Mouse (Mus musculus): ENCODE data around the gene Hoxa13. TPM values are rescaled to one million over a fixed set of nuclear protein-coding genes. Genes with fewer than 3 reads are reported as not detected.

The Hoxa13 gene
- polyA plus RNA-seq, 1 experiment from 2014 or later, result not detected

DNA sequence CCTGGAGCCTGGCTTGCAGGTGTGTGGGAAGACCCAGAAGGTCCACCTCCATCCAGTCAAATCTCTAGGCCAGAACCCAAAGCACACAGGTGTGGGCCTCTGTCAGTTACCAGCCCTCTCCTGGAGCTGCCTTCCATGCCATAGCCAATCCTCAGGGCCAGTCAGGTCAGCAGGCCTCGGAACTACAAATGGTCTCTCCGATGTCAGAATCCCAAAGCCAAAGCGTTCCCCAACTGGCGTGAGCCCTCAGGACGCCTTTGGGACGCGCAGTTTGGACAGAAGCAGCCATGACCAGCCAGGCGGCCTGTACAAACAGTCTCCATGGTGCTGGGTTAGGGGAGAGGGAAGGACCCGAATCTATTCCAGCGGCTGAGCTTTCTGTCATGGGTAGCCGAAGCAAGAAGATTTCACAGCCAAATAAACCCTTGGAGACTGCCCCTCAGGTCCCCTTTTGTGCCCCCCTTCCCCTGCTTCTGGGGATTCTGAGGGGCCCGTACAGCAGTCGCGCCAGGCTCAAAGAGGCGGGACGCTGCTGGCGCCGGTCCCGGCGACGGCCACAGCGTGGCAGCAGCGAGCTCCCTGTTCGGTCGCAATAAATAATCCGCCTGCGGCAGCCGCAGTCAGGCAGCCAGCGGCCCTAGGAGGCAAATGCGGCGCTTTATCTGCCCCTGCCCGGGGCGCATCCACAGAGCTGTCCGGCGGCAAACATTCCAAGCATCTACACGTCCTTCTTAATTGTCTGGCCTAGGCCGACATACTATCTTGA is 49.3 kb downstream of the Hoxa13 start:
- no peaks in the 10 kb centered on the region for H3K9me3 ChIP-seq (replicated peaks; ENCODE audit: low read length)
- DNase-seq (ENCODE audit: low spot score) (peak; percentile 92), ATAC-seq (replicated peaks; ENCODE audit: low FRiP score, low read depth) (peak; percentile 15; the same call in 1 of the 2 replicates)
- WGBS, result under 1% methylated on average over 37 of the region's 37 CpGs
- peak overlapping the region; percentile 78 for H3K4me3 ChIP-seq (replicated peaks; ENCODE audit: low read depth, low read length)
- peak; percentile 82 for TF ChIP-seq CTCF (IDR thresholded peaks at IDR 0.05; ENCODE audit: low read depth)
- H3K4me2 ChIP-seq (ENCODE audit: low read length), result peak overlapping the region; percentile 89
- no peaks in the 10 kb centered on the region for H3K36me3 ChIP-seq (ENCODE audit: insufficient read depth, low read length)
- H3K27ac ChIP-seq, result peak overlapping the region; percentile 99
- H3K9ac ChIP-seq (ENCODE audit: low read depth, low read length), result peak overlapping the region; percentile 90
- peaks cover 55% of the 10 kb centered on the region for H3K4me1 ChIP-seq (replicated peaks; ENCODE audit: insufficient read depth, low read length)
- no peaks in the 10 kb centered on the region for H3K27me3 ChIP-seq (ENCODE audit: insufficient read depth, low read length)

DNA sequence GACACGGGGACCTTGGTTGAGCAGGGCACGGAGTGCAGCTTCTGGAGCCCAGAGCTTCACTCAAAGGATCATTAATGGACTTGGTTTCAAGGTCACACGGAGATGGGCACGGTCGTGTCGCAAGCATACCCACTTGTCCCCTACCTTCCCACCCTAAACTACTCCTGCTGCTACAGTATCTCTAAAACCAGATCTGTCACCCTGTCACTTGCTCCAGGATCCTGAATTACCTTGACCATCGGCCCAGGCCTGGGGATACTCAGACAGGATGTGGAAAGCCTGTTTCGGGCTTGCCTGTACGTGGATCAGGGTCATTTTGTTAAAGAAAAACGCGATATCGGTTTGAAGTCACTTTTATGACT is 51.0 kb downstream of the Hoxa13 start:
- Histone ChIP-seq H3K4me2 (ENCODE audit: low read length) (peak overlapping the region; percentile 89), H3K27me3 (ENCODE audit: insufficient read depth, low read length) (no peaks in the 10 kb centered on the region), H3K36me3 (ENCODE audit: insufficient read depth, low read length) (0 out of 2 replicates have a peak, but pooled peaks cover 4% of the 10 kb centered on the region), H3K27ac (peak overlapping the region; percentile 85), H3K9ac (ENCODE audit: low read depth, low read length) (peak overlapping the region; percentile 64), H3K4me3 (replicated peaks; ENCODE audit: low read depth, low read length) (peak overlapping the region; percentile 78), H3K9me3 (replicated peaks; ENCODE audit: low read length) (no peaks in the 10 kb centered on the region), H3K4me1 (replicated peaks; ENCODE audit: insufficient read depth, low read length) (peaks cover 47% of the 10 kb centered on the region)
- no peak for DNase-seq (ENCODE audit: low spot score)
- 7% methylated on average over 12 of the region's 12 CpGs for WGBS
- ATAC-seq (replicated peaks; ENCODE audit: low FRiP score, low read depth), result no peak
- TF ChIP-seq CTCF (IDR thresholded peaks at IDR 0.05; ENCODE audit: low read depth), result no peak

DNA sequence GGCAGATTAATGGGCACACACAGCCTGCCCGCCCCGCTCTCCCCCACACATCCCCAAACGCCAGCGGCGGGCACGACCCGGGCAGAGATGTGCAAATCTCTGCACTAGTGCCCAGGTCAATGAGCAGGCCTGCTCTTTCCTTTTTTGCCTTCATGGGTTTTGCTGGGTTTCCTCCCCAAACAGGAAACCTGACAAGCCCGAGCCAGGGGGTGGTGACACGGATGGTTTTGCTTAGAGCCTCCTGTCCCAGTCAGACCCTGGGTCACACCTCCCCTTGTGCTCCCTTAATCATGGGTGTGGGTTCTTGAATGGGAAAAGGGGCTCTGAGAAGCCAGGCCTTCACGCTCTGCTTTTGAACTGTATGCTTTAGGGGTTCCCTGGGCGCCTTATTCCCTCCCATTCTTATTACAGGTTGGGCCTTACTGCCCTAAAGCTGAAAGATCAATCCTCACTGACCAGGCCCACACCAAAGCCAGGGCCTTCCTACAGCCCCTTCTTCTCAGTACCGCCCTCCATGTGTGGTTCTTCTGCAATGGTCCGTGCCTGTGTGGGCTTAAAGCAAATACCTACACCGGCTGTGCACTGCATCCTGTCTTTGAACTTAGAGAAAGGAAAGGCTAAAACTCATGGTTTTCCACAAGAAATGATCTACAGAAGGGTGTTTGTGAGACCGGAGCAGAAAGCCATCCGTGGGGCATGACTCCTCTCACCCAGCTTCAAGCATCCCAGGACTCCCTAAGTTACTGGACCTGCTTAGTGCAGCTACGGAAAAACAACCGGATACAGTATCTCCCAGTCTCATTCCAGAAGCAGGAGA is 51.6 kb downstream of the Hoxa13 start:
- peak overlapping the region; percentile 85 for H3K27ac ChIP-seq
- H3K9me3 ChIP-seq (replicated peaks; ENCODE audit: low read length), result no peaks in the 10 kb centered on the region
- peak; percentile 64 for DNase-seq (ENCODE audit: low spot score)
- no peaks in the 10 kb centered on the region for H3K27me3 ChIP-seq (ENCODE audit: insufficient read depth, low read length)
- WGBS, result 5% methylated on average over 17 of the region's 18 CpGs
- 0 out of 2 replicates have a peak, but pooled peaks cover 4% of the 10 kb centered on the region for H3K36me3 ChIP-seq (ENCODE audit: insufficient read depth, low read length)
- H3K4me2 ChIP-seq (ENCODE audit: low read length), result peak overlapping the region; percentile 89
- H3K4me3 ChIP-seq (replicated peaks; ENCODE audit: low read depth, low read length), result peak overlapping the region; percentile 78
- peak overlapping the region; percentile 64 for H3K9ac ChIP-seq (ENCODE audit: low read depth, low read length)
- no peak for ATAC-seq (replicated peaks; ENCODE audit: low FRiP score, low read depth)
- H3K4me1 ChIP-seq (replicated peaks; ENCODE audit: insufficient read depth, low read length), result peaks cover 42% of the 10 kb centered on the region
- no peak for TF ChIP-seq CTCF (IDR thresholded peaks at IDR 0.05; ENCODE audit: low read depth)

DNA sequence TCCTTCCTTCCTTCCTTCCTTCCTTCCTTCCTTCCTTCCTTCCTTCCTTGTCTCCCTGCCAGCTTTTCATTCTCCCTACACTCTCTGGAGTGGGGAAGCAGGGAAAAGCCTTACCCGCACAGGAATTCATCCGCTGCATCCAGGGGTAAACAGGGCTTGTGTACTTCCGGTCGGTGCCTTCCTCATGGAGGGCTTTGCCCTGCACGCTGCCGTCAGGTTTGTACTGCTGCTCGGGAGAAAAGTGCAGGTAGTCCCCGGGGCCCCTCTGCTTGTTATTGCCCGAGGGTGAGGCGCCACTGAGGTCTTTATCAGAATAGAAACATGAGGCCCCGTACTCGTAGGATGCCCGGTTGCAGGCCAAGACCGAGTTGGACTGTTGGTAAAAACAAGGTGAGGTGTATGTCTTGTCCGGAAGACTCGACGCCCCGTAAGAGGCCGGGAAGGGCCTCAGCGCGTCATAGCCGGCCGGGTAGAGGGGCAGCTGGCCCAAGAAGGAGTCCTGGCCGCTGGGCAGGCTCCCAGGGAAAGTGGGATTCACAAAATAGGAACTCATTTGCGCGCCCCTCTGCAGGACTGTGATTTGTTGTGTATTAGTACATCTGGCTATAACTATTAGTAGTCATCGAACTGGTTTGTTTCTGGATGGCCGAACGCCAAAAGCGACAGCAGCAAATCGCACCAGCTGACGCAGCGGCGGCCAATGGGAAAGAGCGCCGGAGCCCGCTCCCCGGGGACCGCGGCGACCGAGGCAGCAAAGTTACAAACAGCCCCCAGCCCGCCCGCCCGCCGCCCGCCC is 52.4 kb downstream of the Hoxa13 start, which contains the start of gene Hoxa6:
Gene Hoxa6 (minus strand): TSS at position 651 of the 796 bp plus-strand sequence.
- no peak for ATAC-seq (replicated peaks; ENCODE audit: low FRiP score, low read depth)
- peak within 1 kb of the TSS; percentile 64 for H3K9ac ChIP-seq (ENCODE audit: low read depth, low read length)
- peak within 1 kb of the TSS; percentile 89 for H3K4me2 ChIP-seq (ENCODE audit: low read length)
- no peaks in the 10 kb centered on the region for H3K9me3 ChIP-seq (replicated peaks; ENCODE audit: low read length)
- H3K27ac ChIP-seq, result peak within 1 kb of the TSS; percentile 85
- H3K27me3 ChIP-seq (ENCODE audit: insufficient read depth, low read length), result no peaks in the 10 kb centered on the region
- H3K36me3 ChIP-seq (ENCODE audit: insufficient read depth, low read length), result 0 out of 2 replicates have a peak, but pooled peaks cover 7% of the 10 kb centered on the region
- 2% methylated on average over 47 of the region's 47 CpGs for WGBS
- peaks cover 42% of the 10 kb centered on the region for H3K4me1 ChIP-seq (replicated peaks; ENCODE audit: insufficient read depth, low read length)
- peak within 1 kb of the TSS; percentile 78 for H3K4me3 ChIP-seq (replicated peaks; ENCODE audit: low read depth, low read length)
- DNase-seq (ENCODE audit: low spot score), result peak; percentile 79
- no peak for TF ChIP-seq CTCF (IDR thresholded peaks at IDR 0.05; ENCODE audit: low read depth)

MicroRNA genes within 50 kb of the gene (microRNA counts, 519-probe panel; counts per million panel counts)
- microRNA mmu-miR-196b, result 7,102 counts per million, percentile 95 among the panel's probes with 10 or more counts

Small RNAs within 50 kb of the gene (microRNA-seq; reads per million reads assigned to microRNA genes)
- gene Mir196b, result 27,168 reads per million, percentile 97 among the genes with 10 or more reads in this experiment

Other genes starting within 250 kb of the Hoxa13 start
- gene Skap2, start 248.3 kb downstream of the Hoxa13 start, polyA plus RNA-seq (2015; fragmentation: Nextera tagmentation; extraction: Ambion mirVana), result 35.6 and 37.0 TPM in 2 replicates
- 0.33 and 0.64 TPM in 2 replicates for gene Hoxa1, start 102.6 kb downstream of the Hoxa13 start, polyA plus RNA-seq (2015; fragmentation: Nextera tagmentation; extraction: Ambion mirVana)
- 2.3 and 2.4 TPM in 2 replicates for gene Hoxa2, start 96.0 kb downstream of the Hoxa13 start, polyA plus RNA-seq (2015; fragmentation: Nextera tagmentation; extraction: Ambion mirVana)
- 1.3 TPM in 2 replicates for gene 5730596B20Rik, start 83.4 kb downstream of the Hoxa13 start, polyA plus RNA-seq (2015; fragmentation: Nextera tagmentation; extraction: Ambion mirVana)
- 1.6 and 2.2 TPM in 2 replicates for gene Hoxa4, start 69.1 kb downstream of the Hoxa13 start, polyA plus RNA-seq (2015; fragmentation: Nextera tagmentation; extraction: Ambion mirVana)
- 9.7 and 10.4 TPM in 2 replicates for gene Hoxa5, start 56.3 kb downstream of the Hoxa13 start, polyA plus RNA-seq (2015; fragmentation: Nextera tagmentation; extraction: Ambion mirVana)
- gene Hoxa6, start 52.2 kb downstream of the Hoxa13 start, polyA plus RNA-seq (2015; fragmentation: Nextera tagmentation; extraction: Ambion mirVana), result 2.8 and 3.0 TPM in 2 replicates
- 4.8 and 6.0 TPM in 2 replicates for gene Hoxa3, start 47.5 kb downstream of the Hoxa13 start, polyA plus RNA-seq (2015; fragmentation: Nextera tagmentation; extraction: Ambion mirVana)
- gene Gm28308, start 47.5 kb downstream of the Hoxa13 start, polyA plus RNA-seq (2015; fragmentation: Nextera tagmentation; extraction: Ambion mirVana), result 0.66 and 2.1 TPM in 2 replicates
- gene Hoxa7, start 39.0 kb downstream of the Hoxa13 start, polyA plus RNA-seq (2015; fragmentation: Nextera tagmentation; extraction: Ambion mirVana), result 29.7 and 31.7 TPM in 2 replicates
- 57.3 and 57.8 TPM in 2 replicates for gene Hoxa9, start 29.8 kb downstream of the Hoxa13 start, polyA plus RNA-seq (2015; fragmentation: Nextera tagmentation; extraction: Ambion mirVana)
- gene Hoxa10, start 20.0 kb downstream of the Hoxa13 start, polyA plus RNA-seq (2015; fragmentation: Nextera tagmentation; extraction: Ambion mirVana), result 175 and 183 TPM in 2 replicates
- gene Hoxa11, start 15.1 kb downstream of the Hoxa13 start, polyA plus RNA-seq (2015; fragmentation: Nextera tagmentation; extraction: Ambion mirVana), result 24.7 and 27.7 TPM in 2 replicates
- gene Evx1, start 52.6 kb upstream of the Hoxa13 start, polyA plus RNA-seq (2015; fragmentation: Nextera tagmentation; extraction: Ambion mirVana), result not detected in 2 replicates